Mouse (Mus musculus) adrenal gland, postnatal 25 days (tissue): ENCODE measurements around the gene Rock2. TPM values are rescaled to one million over a fixed set of nuclear protein-coding genes. Genes with fewer than 3 reads are reported as not detected.

Experiments
- DNase-seq: peaks from one replicate; pipeline ENCODE4 v3.0.0; 2021; ENCODE audit warnings: mixed read lengths
- total RNA-seq: library from RNA; stranded (reverse); gene quantifications from 2 replicates; pipeline ENCODE4 v1.2.3, GENCODE M21; 2021

Rock2 gene
- total RNA-seq, 1 experiment from 2014 or later: 88.5 TPM

GRCm38 (mm10) chr12:16872006-16872405 lies 22.7 kb upstream of the Rock2 start:
- DNase-seq: no peak

GRCm38 (mm10) chr12:16872926-16873464 lies 21.7 kb upstream of the Rock2 start:
- no peak for DNase-seq

- no peak for DNase-seq
Measured at GRCm38 (mm10) chr12:16873549-16873948, 21.1 kb upstream of the Rock2 start.

GRCm38 (mm10) chr12:16874086-16874485 lies 20.6 kb upstream of the Rock2 start:
- DNase-seq: peak; percentile 45

- DNase-seq: no peak
Measured at GRCm38 (mm10) chr12:16875269-16875668, 19.4 kb upstream of the Rock2 start.

GRCm38 (mm10) chr12:16875678-16876077 lies 19.0 kb upstream of the Rock2 start:
- DNase-seq: no peak

- no peak for DNase-seq
Measured at GRCm38 (mm10) chr12:16876667-16877066, 18.0 kb upstream of the Rock2 start.

- DNase-seq: peak; percentile 32
Measured at GRCm38 (mm10) chr12:16877141-16877540, 17.6 kb upstream of the Rock2 start.

- no peak for DNase-seq
Measured at GRCm38 (mm10) chr12:16877679-16878078, 17.0 kb upstream of the Rock2 start.

- no peak for DNase-seq
Measured at GRCm38 (mm10) chr12:16879369-16879768, 15.3 kb upstream of the Rock2 start.

- DNase-seq: no peak
Measured at GRCm38 (mm10) chr12:16880077-16880476, 14.6 kb upstream of the Rock2 start.

- no peak for DNase-seq
Measured at GRCm38 (mm10) chr12:16882442-16882841, 12.3 kb upstream of the Rock2 start.

- DNase-seq: peak; percentile 15
Measured at GRCm38 (mm10) chr12:16883111-16883510, 11.6 kb upstream of the Rock2 start.

GRCm38 (mm10) chr12:16884534-16884933 lies 10.2 kb upstream of the Rock2 start:
- DNase-seq: no peak

- no peak for DNase-seq
Measured at GRCm38 (mm10) chr12:16886354-16886753, 8.3 kb upstream of the Rock2 start.

- DNase-seq: no peak
Measured at GRCm38 (mm10) chr12:16893039-16893438, 1.7 kb upstream of the Rock2 start.

- DNase-seq: no peak
Measured at GRCm38 (mm10) chr12:16893656-16894395, 869 bp upstream of the Rock2 start.

- peak; percentile 50 for DNase-seq
Measured at GRCm38 (mm10) chr12:16895221-16895928, 680 bp downstream of the Rock2 start.

- DNase-seq: peak; percentile 27
Measured at GRCm38 (mm10) chr12:16896073-16896789, 1.5 kb downstream of the Rock2 start.

GRCm38 (mm10) chr12:16897225-16897624 lies 2.5 kb downstream of the Rock2 start:
- DNase-seq: no peak

- no peak for DNase-seq
Measured at GRCm38 (mm10) chr12:16898221-16898620, 3.5 kb downstream of the Rock2 start.

GRCm38 (mm10) chr12:16898790-16899189 lies 4.1 kb downstream of the Rock2 start:
- DNase-seq: no peak
